Mouse (Mus musculus): ENCODE measurements around the gene Socs7.

GRCm38 (mm10) chr11:97354646-97355045 is 7.7 kb upstream of the Socs7 start:
- TF ChIP-seq POLR2A (IDR thresholded peaks at IDR 0.05; ENCODE audit: low read depth, low read length) (no peak), CTCF (conservative IDR thresholded peaks at IDR 0.05; ENCODE audit: insufficient read depth, insufficient read length, low read depth, low read length) (no peak)
